Mouse (Mus musculus): ENCODE measurements around the gene Aspdh.

The Aspdh gene

GRCm38 (mm10) chr7:44441648-44442109, 23.5 kb upstream of the Aspdh start:
- H3K36me3 ChIP-seq (ENCODE audit: control insufficient read depth, insufficient read depth, low read length, poor library complexity, severe bottlenecking), result no peaks in the 10 kb centered on the region
- DNase-seq (ENCODE audit: low read depth, low spot score), result no peak
- H3K27me3 ChIP-seq (ENCODE audit: control insufficient read depth, insufficient read depth, low read length, poor library complexity, severe bottlenecking), result peaks cover 4% of the 10 kb centered on the region

DNA sequence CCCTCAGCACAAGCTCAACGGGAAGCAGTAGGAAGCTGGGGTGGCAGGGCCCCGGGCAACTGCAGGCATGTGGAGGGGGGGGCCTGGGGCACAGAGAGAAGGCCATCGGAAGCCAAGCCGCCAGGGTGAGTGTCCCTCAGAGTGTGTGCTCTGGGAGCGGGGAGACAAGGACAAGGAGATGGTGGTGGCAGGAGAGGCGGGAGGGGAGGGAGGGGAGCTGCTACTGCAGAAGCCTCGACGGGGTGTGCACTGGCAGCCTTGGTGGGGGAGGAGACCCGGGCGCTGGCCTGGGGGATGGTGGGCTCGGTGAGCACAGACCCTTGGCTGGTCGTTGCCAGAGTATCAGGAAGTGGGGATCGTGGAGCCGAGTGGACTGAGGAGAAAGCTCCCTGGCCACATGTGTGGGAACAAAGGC, 22.8 kb upstream of the Aspdh start:
- Histone ChIP-seq H3K36me3 (ENCODE audit: control insufficient read depth, insufficient read depth, low read length, poor library complexity, severe bottlenecking) (no peaks in the 10 kb centered on the region), H3K27me3 (ENCODE audit: control insufficient read depth, insufficient read depth, low read length, poor library complexity, severe bottlenecking) (peaks cover 4% of the 10 kb centered on the region)
- DNase-seq (ENCODE audit: low read depth, low spot score), result no peak

GRCm38 (mm10) chr7:44443268-44444173, 21.7 kb upstream of the Aspdh start:
- Histone ChIP-seq H3K27me3 (ENCODE audit: control insufficient read depth, insufficient read depth, low read length, poor library complexity, severe bottlenecking) (peaks cover 4% of the 10 kb centered on the region), H3K36me3 (ENCODE audit: control insufficient read depth, insufficient read depth, low read length, poor library complexity, severe bottlenecking) (no peaks in the 10 kb centered on the region)
- no peak for DNase-seq (ENCODE audit: low read depth, low spot score)

DNA sequence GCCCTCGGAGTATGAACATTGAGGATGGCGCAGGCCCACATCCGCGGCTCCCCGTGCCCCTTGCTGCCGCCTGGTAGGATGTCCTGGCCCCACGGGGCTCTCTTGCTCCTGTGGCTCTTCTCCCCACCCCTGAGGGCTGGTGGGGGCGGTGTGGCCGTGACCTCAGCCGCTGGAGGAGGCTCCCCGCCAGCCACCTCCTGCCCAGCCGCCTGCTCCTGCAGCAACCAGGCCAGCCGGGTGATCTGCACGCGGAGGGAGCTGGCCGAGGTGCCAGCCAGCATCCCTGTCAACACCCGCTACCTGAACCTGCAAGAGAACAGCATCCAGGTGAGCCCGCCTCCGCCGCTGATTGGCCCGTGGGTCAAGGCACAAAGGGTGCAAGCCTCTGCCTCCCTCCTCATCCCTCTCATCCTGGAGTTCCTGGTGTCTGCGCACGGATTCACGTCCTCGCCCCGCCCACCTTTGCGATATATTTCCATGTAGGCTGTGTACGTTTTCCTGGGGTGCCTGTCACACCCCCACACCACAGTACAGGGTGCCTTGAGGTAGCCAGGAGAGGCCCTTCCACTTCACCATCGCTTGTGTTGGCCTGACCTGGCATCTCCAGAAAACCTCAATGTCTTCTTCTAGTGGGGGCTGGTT, 20.2 kb upstream of the Aspdh start:
- Histone ChIP-seq H3K36me3 (ENCODE audit: control insufficient read depth, insufficient read depth, low read length, poor library complexity, severe bottlenecking) (no peaks in the 10 kb centered on the region), H3K27me3 (ENCODE audit: control insufficient read depth, insufficient read depth, low read length, poor library complexity, severe bottlenecking) (peaks cover 4% of the 10 kb centered on the region)
- DNase-seq (ENCODE audit: low read depth, low spot score), result no peak

DNA sequence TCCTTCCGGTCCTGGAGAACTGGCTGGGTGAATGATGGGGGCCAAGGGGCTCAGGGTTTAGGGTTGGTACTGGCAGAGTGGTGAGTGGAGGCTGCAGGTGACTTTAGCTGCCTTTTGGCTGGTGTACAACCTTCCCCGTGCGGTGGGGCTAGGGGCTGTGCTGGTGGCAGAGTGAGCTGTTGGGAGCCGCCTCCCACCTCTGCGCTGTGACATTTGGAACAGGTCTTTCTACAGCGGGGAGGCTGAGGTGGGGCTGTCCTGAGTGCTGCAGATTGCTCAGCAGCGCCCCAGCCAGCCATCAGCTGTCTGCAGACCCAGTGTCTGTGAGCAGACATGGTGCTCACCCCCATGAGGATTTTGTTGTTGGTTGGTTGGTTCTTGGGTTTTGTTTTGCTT, 19.7 kb upstream of the Aspdh start:
- no peaks in the 10 kb centered on the region for H3K36me3 ChIP-seq (ENCODE audit: control insufficient read depth, insufficient read depth, low read length, poor library complexity, severe bottlenecking)
- peaks cover 4% of the 10 kb centered on the region for H3K27me3 ChIP-seq (ENCODE audit: control insufficient read depth, insufficient read depth, low read length, poor library complexity, severe bottlenecking)
- DNase-seq (ENCODE audit: low read depth, low spot score), result no peak

GRCm38 (mm10) chr7:44446070-44446855, 18.9 kb upstream of the Aspdh start:
- DNase-seq (ENCODE audit: low read depth, low spot score), result no peak
- H3K36me3 ChIP-seq (ENCODE audit: control insufficient read depth, insufficient read depth, low read length, poor library complexity, severe bottlenecking), result no peaks in the 10 kb centered on the region
- peaks cover 4% of the 10 kb centered on the region for H3K27me3 ChIP-seq (ENCODE audit: control insufficient read depth, insufficient read depth, low read length, poor library complexity, severe bottlenecking)

GRCm38 (mm10) chr7:44453256-44453655, 11.9 kb upstream of the Aspdh start:
- H3K36me3 ChIP-seq (ENCODE audit: control insufficient read depth, insufficient read depth, low read length, poor library complexity, severe bottlenecking), result no peaks in the 10 kb centered on the region
- DNase-seq (ENCODE audit: low read depth, low spot score), result no peak
- H3K27me3 ChIP-seq (ENCODE audit: control insufficient read depth, insufficient read depth, low read length, poor library complexity, severe bottlenecking), result no peaks in the 10 kb centered on the region

- no peaks in the 10 kb centered on the region for H3K27me3 ChIP-seq (ENCODE audit: control insufficient read depth, insufficient read depth, low read length, poor library complexity, severe bottlenecking)
- no peaks in the 10 kb centered on the region for H3K36me3 ChIP-seq (ENCODE audit: control insufficient read depth, insufficient read depth, low read length, poor library complexity, severe bottlenecking)
- DNase-seq (ENCODE audit: low read depth, low spot score), result no peak
Measured at GRCm38 (mm10) chr7:44456302-44456701, 8.9 kb upstream of the Aspdh start.

DNA sequence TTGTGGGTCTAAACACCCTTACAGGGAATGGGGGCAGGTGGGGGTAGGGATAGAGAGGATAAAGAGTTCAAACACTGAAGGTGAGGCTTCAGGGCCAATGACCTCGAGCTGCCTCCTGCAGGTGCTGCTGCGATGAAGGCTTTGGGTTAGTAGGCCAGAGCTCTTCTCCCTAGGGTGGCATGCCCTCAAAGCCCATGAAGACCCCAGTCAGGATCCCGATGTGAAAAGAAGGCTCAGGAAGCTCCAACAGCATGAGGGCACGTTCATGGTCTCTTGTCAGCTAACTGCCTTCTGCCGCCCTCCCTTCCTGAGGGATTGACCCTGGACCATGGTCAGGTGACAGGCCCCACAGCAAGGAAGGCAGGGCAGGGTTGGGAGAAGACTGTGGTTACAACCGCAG, 5.1 kb upstream of the Aspdh start:
- no peak for DNase-seq (ENCODE audit: low read depth, low spot score)
- H3K27me3 ChIP-seq (ENCODE audit: control insufficient read depth, insufficient read depth, low read length, poor library complexity, severe bottlenecking), result no peaks in the 10 kb centered on the region

GRCm38 (mm10) chr7:44460767-44461502, 4.3 kb upstream of the Aspdh start:
- Histone ChIP-seq H3K27me3 (ENCODE audit: control insufficient read depth, insufficient read depth, low read length, poor library complexity, severe bottlenecking) (no peaks in the 10 kb centered on the region), H3K36me3 (ENCODE audit: control insufficient read depth, insufficient read depth, low read length, poor library complexity, severe bottlenecking) (no peaks in the 10 kb centered on the region)
- DNase-seq (ENCODE audit: low read depth, low spot score), result no peak

More for the DNA sequence above, 5.1 kb upstream of the Aspdh start:
- no peaks in the 10 kb centered on the region for H3K36me3 ChIP-seq (ENCODE audit: control insufficient read depth, insufficient read depth, low read length, poor library complexity, severe bottlenecking)

- no peak for DNase-seq (ENCODE audit: low read depth, low spot score)
- Histone ChIP-seq H3K36me3 (ENCODE audit: control insufficient read depth, insufficient read depth, low read length, poor library complexity, severe bottlenecking) (no peaks in the 10 kb centered on the region), H3K27me3 (ENCODE audit: control insufficient read depth, insufficient read depth, low read length, poor library complexity, severe bottlenecking) (no peaks in the 10 kb centered on the region)
Measured at GRCm38 (mm10) chr7:44461503-44462217, 3.5 kb upstream of the Aspdh start.

GRCm38 (mm10) chr7:44462218-44463055, 2.8 kb upstream of the Aspdh start:
- Histone ChIP-seq H3K27me3 (ENCODE audit: control insufficient read depth, insufficient read depth, low read length, poor library complexity, severe bottlenecking) (no peaks in the 10 kb centered on the region), H3K36me3 (ENCODE audit: control insufficient read depth, insufficient read depth, low read length, poor library complexity, severe bottlenecking) (no peaks in the 10 kb centered on the region)
- no peak for DNase-seq (ENCODE audit: low read depth, low spot score)

DNA sequence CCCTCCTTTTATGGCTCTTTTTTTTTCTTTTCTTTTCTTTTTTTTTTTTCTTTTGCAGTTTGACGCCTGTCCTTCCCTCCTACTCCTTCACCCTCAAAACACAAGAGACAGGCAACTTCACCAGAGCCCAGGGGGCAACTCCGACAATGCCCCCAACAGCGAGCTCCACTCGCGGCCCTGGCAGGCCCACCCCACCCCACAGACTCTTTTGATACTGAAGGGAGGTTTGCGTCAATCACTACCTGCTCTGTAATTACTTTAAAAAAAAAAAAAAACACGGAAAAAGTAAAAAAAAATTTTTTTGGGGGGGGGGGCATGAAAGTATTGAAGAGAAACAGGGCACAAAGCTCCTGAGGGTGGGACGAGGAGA, 2.1 kb upstream of the Aspdh start:
- no peak for DNase-seq (ENCODE audit: low read depth, low spot score)
- Histone ChIP-seq H3K36me3 (ENCODE audit: control insufficient read depth, insufficient read depth, low read length, poor library complexity, severe bottlenecking) (no peaks in the 10 kb centered on the region), H3K27me3 (ENCODE audit: control insufficient read depth, insufficient read depth, low read length, poor library complexity, severe bottlenecking) (no peaks in the 10 kb centered on the region)

All from splenic B cell, adult 2 months (primary cell).